Mouse (Mus musculus): ENCODE measurements at regions not wholly inside any gene's neighbourhood (a gene's known extent, or its start where the extent isn't known, plus 50 kb on each side); places are given as distances from the start of the nearest gene placed in this dataset.

GRCm38 (mm10) chr13:70369647-70370046 lies 267.8 kb downstream of the Ice1 start:
- TF ChIP-seq POLR2A (IDR thresholded peaks at IDR 0.05; ENCODE audit: low read depth, low read length), result no peak
- TF ChIP-seq CTCF (IDR thresholded peaks at IDR 0.05; ENCODE audit: extremely low read depth, insufficient read length, insufficient replicate concordance, low read depth, low read length), result no peak

Measured in small intestine, adult 2 months (tissue).